Mouse (Mus musculus) bone marrow, adult 2 months (tissue): ENCODE data around the gene Glrp1.

Source experiments
- CTCF ChIP-seq: fragments of 200-500 bp; IDR thresholded peaks from 2 replicates; pipeline ENCODE4 v1.5.1; 2011; ENCODE audit warnings: low read length, control low read depth; ENCODE audit not compliant: control insufficient read depth, insufficient read depth
- POLR2A ChIP-seq: fragments of 200-500 bp; IDR thresholded peaks from 2 replicates; pipeline ENCODE4 v1.6.1; 2011; ENCODE audit warnings: low read depth, mild to moderate bottlenecking, control low read depth, low read length, borderline replicate concordance; ENCODE audit not compliant: control insufficient read depth

DNA sequence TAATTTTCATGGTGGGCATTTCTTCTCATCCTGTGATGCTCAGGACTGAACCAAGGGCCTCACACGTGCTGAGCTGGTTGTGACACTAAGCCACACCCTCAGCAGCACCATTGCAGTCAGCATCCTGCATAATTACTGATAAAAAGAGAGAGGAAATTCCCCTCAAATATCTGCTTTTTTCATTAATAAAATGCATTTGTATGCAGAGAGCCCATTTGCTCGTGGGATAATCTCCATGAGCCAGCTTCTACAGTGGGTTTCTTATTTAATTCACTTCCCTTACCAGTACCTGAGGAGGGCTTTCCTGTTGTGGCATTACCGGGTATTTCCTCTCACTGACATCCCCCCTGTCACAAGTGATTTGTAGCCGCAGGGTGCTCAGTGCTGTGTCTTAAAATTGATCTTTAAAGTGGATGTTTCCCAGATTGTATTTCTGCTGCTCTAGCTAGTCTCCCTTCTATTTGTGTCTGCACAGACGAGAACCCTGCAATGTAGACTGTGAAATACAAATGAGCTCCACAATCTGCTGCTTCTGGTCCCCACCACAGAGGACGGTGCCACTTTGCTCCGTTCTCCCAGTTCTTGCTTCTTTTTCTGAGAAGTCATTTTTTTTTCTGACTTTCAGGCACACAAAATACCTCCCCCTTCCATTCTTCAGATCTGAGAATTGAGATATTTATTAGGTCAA is 43.8 kb upstream of the Glrp1 start:
- TF ChIP-seq CTCF (no peak), POLR2A (no peak)
